Mouse (Mus musculus): ENCODE measurements around the gene Rilpl1.

Gene Rilpl1

DNA sequence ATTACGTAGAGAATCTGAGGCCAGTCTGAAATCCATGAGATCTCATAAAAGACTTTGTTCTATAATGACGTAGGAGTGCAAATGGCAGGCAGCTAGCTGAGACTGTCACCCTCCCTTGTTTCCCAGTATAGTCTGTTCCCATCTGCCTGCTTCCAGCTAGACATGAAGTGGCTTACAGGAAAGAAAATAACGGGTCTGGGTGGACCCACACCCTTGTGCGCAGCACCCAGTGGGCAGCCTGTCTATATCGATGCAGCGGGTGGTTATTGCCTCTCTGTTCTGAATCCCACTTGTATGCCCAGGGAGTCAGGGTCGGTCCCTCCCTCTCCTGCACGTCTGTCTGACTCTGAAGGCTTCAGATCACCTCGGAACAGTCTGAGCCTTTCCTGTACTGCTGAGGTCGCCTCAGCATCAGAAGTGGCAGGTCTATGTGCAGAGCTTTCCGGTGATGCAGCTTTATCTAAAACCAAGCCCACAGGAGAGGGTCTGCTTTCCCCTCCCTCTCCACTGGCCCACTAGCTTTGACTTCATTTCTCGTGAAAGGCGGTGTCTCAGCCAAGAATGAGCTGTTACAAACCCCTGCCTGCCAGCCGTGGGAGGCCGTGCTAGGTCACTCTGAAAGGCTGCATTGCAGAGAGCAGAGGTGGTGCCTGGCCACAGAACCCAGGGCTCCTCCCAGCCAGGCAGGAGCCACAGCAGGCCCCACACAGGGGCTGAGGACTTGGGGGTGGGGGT lies 78.5 kb downstream of the Rilpl1 start:
- 30% methylated on average over 15 of the region's 15 CpGs for WGBS

DNA sequence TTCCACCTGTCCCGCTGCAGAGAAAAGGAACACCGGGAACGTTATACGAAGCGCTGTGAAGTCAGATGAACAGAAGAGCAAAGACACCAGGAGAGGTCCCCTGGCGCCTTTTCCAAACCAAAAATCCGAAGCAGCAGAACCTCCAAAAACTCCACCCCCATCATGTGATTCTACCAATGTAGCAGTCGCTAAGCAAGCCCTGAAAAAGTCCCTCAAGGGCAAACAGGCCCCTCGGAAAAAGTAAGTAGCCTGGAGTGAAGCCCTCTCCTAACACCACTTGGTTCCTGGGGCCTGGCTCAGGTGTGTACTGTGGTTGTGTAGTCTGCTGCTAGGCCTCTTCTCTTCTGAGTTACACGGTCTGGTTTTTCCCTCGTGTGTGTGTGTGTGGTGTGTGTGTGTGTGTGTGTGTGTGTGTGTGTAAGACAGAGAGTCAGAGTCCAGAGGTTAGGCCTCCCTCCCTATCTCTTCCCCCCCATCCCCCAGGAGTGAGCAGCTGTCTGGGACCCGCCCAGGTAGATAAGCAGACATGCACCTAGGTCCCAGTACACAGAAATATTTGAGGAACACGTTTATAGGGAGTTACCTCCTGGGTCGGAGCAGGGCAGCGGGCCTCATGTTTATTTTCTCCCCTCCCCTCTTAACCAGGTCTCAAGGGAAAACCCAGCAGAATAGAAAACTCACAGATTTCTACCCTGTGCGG lies 80.4 kb downstream of the Rilpl1 start:
- 66% methylated on average over 16 of the region's 16 CpGs for WGBS

DNA sequence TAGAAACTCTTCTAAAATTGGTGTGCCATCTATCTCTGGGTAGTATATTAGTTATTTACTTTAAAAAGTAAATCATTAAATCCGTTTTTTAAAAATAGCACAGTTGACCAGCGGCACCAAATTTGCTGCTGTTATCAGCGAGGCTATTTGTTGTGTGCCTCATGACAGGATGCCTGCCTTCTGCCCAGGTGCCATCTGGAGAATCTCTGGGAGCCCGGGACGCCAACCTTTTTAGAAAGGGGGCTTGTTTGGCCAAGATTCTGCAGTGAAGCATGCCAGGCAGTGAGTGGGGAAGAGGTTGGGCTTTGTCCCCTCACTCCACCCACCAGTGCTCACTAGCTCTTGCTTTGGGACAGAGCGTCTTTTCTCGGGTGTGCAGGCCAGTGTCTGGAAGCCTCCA lies 81.1 kb downstream of the Rilpl1 start:
- WGBS: 40% methylated on average over 7 of the region's 7 CpGs

DNA sequence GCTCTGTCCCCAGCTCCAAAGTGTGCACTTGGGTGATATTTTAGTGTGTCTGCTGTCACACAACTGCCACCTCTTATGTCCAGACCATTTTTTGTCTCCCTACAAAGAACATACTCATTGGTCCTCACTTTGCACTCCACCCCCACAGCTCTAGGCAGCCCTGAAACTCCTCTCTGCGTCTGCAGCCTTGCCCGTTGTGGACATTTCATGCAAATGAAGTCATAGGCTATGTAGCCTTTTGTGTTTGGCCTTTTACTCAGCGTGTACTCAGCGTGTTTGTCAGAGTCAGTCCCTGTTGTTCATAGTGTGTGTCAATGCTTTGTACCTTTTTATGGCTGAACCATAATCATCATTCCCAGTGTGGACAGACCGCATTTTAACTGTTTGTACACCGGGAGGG lies 81.7 kb downstream of the Rilpl1 start:
- 39% methylated on average over 6 of the region's 6 CpGs for WGBS

DNA sequence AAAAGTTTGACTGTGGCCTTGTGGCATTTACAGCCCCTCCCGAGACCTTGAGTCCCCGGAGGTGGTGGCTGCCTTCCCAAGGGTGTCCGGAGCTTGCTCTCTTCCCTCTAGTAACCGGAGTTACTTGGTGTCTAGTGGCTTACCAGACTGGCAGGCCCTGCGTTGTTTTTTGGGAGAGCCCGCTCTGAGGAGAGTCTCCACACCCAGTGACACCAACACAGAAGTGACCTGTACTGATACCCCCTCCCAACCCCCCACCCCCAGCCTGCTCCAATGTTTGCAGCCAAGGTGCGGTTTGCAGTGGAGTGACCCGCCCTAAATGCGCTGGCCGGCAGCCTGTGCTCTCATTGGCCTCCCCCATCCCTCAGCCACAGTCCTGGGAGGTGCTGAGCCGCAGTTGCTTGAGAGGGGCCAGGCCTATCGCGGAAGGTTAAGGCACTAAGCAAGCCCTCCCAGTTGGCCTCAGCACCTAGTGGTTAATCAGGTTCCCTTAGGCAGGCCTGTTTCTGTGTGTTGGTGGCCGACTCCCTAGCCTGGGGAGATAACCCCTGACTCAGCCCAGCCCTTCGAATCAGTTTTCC lies 84.8 kb downstream of the Rilpl1 start:
- WGBS: 6% methylated on average over 15 of the region's 15 CpGs

DNA sequence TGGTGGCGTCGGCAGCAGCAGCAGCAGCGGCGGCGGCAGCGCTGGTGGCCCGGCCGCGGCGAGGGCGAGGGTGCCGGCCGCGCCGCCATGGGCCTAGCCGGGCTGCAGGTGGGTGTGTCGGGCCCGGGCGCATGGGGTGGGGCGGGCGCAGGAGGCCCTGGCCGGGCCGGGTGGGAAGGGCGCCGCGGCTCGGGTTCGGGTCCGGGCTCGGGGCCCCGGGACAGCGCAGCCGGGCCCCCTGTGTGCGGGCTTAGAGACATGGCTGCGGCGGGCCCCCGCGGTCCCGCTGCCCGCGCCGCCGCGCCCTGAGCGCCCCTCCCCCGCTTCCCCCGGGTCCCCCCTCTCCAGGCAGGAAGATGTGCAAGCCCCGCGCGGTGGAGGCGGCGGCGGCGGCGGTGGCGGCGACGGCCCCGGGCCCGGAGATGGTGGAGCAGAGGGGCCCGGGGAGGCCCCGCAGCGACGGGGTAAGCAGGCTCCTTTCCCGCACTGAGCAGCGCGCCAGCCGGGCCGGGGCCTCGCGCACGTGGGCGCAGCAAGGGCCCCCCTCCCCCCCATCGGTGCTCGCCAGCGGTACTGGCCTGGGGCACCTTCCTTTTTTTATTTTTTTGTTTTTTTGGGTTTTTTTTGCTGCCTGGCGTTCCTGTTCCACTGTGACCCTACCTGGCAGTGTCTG lies 85.4 kb downstream of the Rilpl1 start:
- WGBS: 1% methylated on average over 61 of the region's 77 CpGs

DNA sequence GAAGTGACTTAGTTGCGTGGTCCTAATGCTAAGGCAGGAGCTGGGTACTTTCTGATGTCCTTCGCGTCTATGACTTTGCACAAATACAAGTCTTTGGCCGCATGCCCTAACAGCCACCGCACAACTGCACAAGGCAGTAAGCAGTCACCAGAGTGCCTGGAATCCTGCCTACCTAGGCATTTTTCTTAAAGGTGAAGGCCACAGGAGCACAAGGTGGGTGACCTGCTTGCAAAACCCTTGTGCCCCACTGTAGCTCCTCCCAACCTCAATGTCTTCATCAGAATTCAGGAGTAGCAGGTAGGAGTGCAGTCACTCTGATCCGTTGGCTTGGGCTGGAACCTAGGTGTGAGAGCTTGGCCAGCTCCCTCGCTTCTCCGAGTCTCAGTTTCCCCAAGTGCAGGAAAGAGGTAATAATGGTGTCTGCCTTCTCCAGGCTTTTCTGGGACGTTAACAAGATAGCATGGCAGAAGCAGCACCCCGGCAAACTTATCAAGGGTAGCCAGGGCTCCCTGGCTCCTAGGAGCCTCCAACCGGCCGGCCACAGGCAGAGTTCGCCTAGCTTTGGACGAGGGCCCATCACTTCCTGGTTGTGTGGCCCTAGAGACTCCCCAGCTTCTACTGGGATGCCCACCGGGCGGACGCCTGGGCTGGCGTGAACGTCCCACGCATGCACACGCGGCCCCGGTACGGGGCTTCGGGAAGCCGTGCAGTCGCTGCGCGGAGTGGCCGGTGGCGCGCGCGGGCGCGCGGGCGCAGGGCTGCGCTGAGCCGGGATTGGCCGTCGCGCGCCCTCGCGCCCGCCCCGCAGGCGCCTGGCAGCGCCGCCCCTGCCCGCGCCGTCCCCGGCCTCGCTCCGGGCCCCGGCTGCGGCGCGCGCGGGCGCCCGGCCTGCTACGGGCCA lies 86.3 kb downstream of the Rilpl1 start:
- WGBS: 8% methylated on average over 56 of the region's 66 CpGs

DNA sequence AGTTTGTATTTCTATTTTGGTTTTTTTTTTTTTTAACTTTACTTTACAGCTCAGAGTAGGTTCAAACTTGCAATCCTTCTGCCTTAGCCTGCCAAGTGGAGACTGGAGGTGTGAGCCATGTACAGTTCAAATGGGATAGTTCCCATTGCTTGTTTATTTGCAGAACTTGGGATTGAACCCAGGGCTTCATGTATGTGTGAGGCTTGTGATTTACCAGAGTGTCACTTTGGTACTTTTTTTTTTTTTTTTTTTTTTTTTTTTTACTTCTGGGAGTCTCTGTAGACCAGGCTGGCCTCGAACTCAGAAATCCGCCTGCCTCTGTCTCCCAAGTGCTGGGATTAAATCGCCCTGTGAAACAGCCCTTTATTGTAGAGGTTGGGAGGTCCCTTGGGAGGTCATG lies 87.0 kb downstream of the Rilpl1 start:
- 59% methylated on average over 3 of the region's 3 CpGs for WGBS

Measured in cerebral cortex, adult 2 months (tissue).